Mouse (Mus musculus) adrenal gland, postnatal 14 days (tissue): Measurements from ENCODE around the gene Ddr1. TPM values are rescaled to one million over a fixed set of nuclear protein-coding genes. Genes with fewer than 3 reads are reported as not detected.

Experiments used
- DNase-seq: peaks from one replicate; pipeline ENCODE4 v3.0.0; 2021; ENCODE audit warnings: mixed read lengths
- total RNA-seq: library from RNA; stranded (reverse); gene quantifications from 2 replicates; pipeline ENCODE4 v1.2.3, GENCODE M21; 2021

Ddr1 gene
- total RNA-seq, 1 experiment from 2014 or later = 36.4 TPM

DNA sequence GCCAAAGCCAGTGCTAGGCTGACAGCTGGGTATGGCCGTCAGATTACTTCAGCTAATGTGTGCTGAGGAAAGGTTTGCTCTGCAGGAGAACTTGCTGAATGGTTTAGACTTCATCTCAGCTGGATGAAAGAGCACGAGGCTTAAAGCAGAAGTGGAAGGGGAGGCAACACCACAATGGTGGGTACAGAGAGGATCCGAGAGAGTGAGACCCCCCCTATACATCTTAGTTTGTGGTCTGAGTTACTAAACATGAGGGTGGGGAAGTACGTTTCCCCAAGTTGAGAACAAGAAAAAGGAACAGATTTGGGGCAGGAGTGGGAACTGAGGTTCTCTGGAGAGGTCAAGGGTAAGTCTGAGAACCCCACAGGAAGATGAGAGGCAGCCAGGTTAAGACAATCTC lies 12.1 kb downstream of the Ddr1 start:
- no peak for DNase-seq

DNA sequence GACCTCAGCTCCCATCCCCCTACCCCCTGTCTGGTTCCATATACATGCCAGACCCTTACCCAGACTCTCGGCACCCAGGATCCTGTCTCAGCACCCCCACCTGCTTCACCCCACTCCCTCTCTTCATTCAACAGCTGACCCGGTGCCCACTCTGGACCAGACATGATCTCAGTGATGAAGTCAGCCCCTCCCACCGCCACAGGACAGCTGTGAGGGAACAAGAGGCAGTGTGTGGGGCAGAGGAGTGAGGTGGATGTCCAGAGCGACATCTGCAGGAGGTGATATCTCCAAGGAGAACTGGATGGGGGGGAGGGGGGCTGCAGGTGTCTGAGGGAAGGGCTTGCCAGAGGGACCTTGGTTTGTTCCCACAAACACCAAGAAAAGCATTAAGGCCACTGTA lies 12.6 kb downstream of the Ddr1 start:
- no peak for DNase-seq

DNA sequence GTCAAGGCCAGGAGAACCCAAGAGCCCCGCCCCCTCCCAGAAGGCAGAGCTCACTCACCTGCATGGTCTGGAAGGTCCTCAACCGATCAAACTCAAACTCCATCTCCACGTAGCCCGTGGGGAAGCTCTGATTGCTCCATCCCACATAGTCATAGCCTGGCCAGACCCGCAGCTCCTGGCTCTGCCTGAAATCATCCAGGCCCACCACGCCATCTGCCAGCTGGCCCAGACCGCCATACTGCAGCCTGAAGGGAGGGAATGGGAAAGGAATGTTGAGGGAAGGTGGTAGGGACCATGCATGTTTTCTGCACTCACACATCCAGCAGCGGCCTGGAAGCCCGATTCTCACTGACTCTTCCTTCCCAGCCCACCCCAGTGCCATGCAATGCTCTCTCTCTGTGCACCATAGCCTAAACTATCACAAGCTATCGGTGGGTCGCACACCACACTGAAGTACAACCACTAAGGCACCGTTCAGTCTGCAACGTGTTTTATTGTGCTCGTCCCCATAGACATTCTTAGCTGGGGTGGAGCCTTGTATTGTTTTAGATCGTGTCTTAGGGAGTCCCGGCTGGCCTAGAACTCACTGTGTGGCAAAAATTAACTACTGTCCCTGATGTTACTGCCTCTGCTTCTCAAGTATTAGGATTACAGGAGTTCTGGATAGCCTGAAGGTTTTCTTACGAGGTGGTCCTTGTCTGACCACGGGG lies 14.3 kb downstream of the Ddr1 start:
- no peak for DNase-seq

DNA sequence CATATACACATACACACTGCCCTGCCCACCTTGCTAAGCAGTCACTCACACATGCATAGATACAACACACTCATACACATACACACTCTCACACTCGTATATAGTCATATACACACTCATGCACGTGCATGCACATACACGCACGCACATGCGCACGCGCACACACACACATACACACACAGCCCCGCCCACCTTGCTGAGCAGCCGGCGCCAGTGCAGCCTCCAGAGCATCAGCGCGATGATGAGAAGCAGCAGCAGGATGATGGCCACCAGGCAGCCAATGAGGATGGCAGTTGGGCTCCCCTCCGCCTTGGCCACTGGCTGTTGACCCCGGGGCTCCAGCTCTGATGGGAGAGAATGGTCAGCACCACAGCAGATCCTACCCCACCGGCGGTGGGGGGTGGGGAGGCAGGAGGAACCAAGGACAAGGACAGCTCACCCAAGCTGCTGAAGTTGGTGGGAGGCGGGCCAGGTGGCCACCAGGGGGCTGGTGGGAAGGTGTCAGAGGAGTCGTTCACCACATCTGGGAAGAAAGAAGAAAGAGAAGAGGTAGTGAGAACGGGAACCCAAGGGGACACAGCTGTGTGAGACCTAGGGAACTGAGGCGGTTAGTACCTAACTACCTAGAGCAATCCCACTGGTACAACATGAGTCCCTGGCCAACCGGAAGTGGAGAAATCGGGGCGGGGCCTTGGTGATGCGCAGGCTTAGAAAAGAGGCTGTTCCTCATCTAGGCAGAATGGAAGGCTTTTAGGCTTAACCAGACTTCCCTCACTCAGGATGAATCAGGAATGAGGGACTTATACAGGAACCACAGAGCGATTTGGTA lies 15.9 kb downstream of the Ddr1 start:
- DNase-seq = no peak

DNA sequence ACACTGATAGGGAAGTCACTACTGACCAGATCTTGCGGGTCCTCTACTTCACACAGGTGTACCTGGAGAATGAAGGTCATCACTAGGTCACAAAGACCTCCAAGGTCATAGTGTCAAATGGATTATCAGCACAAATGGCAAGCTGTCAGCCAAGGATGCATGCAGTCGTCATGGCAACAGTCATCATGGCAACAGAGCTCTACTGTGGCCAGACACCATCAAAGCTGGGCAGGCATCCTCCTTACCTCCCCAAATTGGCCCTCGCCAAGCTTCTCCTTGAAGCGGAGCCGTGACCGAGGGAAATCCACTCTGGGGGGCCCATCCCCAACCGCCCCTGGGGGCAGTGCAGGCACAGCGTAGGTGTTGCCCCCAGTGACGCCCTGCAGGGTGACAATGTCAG lies 19.4 kb downstream of the Ddr1 start:
- DNase-seq = no peak

DNA sequence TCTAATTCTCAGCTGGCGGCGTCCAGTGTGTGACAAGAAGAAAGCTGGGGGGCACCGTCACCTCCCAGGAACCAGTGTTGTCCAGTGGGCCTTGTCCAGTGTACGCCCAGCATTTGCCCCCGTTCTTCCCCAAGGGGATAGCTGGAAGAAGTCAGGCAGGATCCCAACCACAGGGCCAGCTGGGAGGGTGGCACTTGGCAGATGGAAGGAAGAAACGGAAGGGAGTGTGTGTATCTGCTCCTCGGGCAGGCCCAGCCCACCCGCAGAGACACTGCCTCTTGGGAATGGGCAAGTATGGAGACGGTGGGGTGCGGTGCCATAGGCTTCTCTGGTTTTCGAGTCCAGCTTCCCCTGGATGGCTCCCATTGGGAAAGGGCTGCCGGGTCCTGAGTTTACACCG lies 22.4 kb downstream of the Ddr1 start:
- no peak for DNase-seq

DNA sequence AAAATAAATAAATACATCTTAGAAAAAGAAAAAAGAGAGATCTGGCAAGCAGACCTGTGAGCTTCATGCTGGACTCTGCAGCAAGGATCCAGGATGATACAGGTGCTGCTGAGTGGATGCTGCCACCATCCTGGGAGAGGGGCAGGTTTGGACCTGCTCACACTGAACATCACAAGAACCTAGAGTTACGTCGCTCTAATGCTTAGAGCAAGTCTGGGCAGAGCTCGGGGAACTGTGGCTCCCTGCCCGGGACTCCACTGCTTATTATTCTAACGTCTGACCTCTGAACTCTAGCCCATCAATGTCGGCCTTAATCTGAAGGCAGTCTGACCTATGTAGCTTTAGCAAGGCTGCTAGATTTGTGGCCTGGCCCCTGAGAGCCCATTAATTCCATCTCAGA lies 23.8 kb downstream of the Ddr1 start:
- DNase-seq = no peak

DNA sequence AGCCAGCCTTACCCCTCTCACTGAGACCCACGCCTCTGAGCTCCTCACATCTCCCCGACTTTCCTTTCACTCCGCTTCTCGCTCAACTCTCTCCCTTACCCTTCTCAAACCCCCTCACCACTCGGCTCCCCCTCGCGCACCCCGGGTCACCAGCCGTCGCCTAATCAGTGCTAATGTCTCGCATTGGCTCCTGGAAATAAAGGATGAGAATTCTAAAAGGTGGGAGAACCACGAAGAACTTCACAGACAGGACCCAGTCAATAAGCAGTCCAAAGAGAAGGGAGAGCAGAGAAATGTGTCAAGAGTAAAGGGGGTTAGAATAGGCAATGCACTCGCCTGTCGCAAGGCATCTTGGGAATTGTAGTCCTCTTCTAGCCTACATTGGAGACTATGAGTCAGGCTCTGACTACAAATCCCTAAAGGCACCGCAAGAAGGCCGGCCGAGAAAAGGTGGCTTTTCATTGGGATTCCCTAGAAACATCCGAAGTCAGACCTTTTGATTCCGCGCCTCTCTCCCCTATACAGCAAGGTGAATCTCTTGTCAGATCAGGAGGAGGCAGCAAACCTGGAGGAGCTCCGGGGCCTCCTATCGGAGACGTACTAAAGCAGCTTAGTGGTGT lies 30.9 kb downstream of the Ddr1 start, which contains the start of gene Gtf2h4:
Gene Gtf2h4, minus strand, starts transcription at position 324 of the 620 bp plus-strand sequence.
- peak; percentile 93 for DNase-seq

DNA sequence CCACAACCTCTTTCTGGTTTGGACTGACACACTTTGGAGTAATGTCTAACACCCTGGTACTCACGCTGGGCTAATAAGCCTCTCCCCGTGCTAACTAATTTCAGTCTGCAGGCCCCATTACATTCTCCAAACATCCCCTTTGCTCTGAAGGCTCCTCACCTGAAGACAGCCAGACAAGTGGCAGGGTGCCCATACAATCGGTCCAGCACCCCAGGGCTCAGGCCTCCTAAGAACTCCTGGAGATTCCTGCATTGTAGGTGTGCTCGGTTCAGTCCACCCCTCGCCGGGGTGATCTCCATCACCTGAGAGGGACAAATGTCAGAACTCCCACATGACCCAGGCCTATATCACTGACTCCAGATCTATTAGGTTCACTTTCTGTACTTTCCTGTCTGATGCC lies 31.9 kb downstream of the Ddr1 start:
- no peak for DNase-seq

GRCm38 (mm10) chr17:35671846-35672245 lies 32.6 kb downstream of the Ddr1 start:
- DNase-seq = no peak

- DNase-seq = no peak
Measured at GRCm38 (mm10) chr17:35669731-35670130, 34.7 kb downstream of the Ddr1 start.

GRCm38 (mm10) chr17:35667334-35668065 lies 36.9 kb downstream of the Ddr1 start, which contains the start of gene Vars2:
TSS of gene Vars2 (minus strand) at chr17:35667592.
- peak; percentile 98 for DNase-seq

- DNase-seq = peak; percentile 49
Measured at GRCm38 (mm10) chr17:35666851-35667256, 37.6 kb downstream of the Ddr1 start.

DNA sequence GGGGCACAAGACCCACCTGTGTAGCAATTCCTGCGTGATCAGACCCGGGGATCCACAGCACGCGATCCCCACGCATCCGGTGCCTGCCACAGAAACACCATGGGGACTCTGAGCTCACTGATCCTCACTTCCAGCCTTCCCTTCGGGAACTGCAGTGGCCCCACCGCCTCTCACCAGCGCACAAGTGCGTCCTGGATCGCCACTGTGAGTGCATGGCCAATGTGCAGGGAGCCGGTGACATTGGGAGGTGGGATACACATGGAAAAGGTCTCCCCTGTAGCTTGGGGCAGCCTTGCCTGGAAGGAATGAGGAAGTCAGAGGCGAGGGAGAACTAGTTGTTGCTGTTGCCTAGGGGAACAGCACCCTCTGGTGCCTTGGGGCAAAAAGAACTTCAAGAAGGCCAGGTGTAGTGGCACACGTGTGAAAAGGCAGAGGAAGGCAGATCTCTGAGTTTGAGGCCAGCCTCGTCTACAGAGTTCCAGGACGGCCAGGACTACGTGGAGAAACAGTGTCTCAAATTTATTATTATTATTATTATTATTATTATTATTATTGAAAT lies 38.4 kb downstream of the Ddr1 start:
- peak; percentile 42 for DNase-seq

GRCm38 (mm10) chr17:35653086-35653485 lies 51.3 kb downstream of the Ddr1 start:
- DNase-seq = no peak

DNA sequence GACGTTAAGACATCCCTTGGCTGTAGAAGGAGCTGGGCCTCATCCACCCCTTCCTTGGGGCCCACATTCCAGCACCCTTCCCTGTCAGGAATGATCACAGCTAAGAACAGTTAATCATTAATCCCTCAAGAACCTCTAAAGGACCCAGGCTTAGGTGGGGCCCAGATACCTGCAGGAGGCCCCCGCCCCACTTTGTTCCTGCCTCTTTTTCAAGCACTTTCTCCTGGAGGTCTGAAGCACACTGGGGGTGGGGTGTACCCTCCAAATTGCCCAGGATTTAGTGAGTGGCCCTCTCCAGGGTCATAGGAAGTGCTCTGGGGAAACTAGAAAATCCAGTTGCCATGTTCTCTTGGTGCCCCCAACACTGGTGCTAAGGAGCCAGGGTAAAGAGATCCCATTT lies 55.0 kb downstream of the Ddr1 start:
- DNase-seq = no peak

- DNase-seq = no peak
Measured at GRCm38 (mm10) chr17:35643609-35644236, 60.7 kb downstream of the Ddr1 start, which contains the start of gene Mucl3. TSS of gene Mucl3 (minus strand) at chr17:35643695.

- DNase-seq = no peak
Measured at GRCm38 (mm10) chr17:35639352-35639751, 65.1 kb downstream of the Ddr1 start.

DNA sequence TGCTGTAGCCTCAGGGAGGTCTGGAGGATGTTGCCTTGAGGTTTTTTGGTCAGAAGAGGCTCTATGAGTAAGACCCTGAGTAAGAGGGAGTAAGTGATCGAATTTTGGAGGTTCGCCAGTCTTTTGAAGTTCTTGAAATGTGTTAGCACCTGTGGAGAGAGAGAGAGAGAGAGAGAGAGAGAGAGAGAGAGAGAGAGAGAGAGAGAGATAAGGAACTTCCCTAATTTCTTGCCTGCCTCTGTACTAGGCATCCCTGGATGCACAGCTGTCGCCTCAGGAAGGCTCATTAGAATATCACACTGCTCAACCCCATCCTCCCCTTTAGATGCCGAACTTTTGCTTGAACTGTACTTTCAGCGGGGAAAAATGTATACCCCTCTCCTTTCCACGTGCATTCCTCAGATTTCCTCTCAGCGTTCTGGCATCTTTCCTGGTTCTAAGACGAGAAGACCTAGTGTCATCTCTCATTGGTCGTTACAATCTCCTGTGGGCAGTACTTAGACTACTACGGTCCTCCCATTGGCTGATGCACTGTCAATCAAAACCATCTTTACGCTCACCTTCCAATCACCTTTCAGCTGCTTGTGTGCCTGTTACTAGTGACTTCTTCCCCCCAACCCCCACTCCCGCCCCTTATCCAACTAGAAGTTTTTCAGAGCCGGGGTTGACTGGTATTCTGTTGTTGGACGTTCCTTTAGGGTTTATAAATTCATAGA lies 65.8 kb downstream of the Ddr1 start:
- peak; percentile 76 for DNase-seq

DNA sequence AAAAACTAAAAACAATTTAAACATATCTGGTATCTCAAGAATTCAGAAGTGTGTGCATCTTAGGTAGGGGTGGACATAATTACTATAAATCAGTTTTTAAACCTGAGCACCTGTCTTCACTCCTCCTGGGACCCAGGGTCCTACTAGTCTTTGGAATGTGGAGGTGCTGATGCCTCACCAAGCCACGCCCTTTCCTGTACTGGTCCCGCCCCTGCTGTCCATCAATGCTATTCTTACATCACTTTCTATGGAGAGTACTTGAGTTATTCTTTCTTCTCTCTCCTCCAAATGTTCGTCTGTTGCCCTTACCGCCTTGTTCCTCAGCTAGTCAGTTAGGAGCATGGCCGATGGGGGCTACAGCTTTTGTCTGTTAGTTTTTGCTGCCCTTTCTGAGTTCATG lies 68.1 kb downstream of the Ddr1 start:
- peak; percentile 44 for DNase-seq

DNA sequence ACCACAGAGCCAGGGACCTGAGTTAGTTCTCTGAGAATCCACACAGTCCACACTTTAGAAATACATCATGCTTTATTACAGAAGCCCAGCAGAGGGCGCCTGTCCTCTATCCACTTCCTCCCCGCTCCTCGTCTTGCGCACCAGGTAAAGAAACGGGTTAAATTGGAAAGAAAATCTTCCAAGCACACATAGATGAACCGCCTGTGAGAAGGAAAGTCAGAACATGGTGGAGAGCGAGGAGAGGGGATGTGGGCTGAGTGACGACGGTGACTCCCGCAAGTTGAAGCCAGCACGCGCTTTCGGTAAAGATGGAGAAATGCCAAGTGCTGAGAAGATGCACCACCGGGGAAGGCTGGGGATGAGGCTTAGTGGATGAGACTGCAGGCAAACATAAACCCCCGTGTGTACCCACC lies 68.7 kb downstream of the Ddr1 start:
- DNase-seq = peak; percentile 74
